Mouse (Mus musculus): ENCODE measurements around the gene Pabpc1l. TPM values are rescaled to one million over a fixed set of nuclear protein-coding genes. Genes with fewer than 3 reads are reported as not detected.

Gene Pabpc1l
- polyA plus RNA-seq, 1 experiment: 0.97 TPM

DNA sequence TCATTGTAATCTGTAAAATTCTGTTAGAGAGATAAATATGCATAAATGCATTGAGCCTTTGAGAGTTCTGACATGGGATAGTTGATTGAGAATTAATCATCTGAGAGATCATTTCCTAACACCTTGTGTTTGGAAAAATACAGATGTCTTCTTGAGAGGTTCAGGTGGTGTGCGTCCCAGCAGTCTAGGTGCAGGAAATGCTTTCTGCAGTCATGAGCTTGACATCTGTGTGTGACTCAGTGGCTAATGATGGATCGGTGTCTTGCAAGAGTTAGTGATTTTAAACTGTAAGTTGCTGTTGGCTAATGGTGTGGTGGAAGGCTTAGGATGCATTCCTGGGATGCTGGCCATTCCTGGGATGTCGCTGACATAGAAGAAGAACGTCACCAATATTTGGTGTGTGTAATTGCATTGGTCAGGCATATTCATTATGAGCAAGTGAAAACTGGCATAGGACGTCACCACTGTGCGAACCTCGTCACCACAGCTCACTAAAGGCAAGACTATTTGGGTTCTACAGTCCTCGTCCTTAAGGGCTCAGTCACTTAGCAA is 51.7 kb downstream of the Pabpc1l start:
- H3K27ac ChIP-seq (ENCODE audit: control insufficient read depth, insufficient read depth, low read length): peak overlapping the region; percentile 72
- no peak overlapping the region for H3K4me3 ChIP-seq (ENCODE audit: control insufficient read depth, insufficient read depth, low read length)
- 62% methylated on average over 8 of the region's 8 CpGs for WGBS
- H3K27me3 ChIP-seq (ENCODE audit: control insufficient read depth, insufficient read depth, low read length): no peaks in the 10 kb centered on the region
- peaks cover 20% of the 10 kb centered on the region for H3K36me3 ChIP-seq (ENCODE audit: control insufficient read depth, insufficient read depth, low read length)
- no peak for TF ChIP-seq CTCF (IDR thresholded peaks at IDR 0.05; ENCODE audit: borderline replicate concordance, control insufficient read depth, extremely low read depth, insufficient read depth, low read length, poor library complexity)
- no peak for TF ChIP-seq POLR2A (IDR thresholded peaks at IDR 0.05; ENCODE audit: control insufficient read depth, extremely low read depth, insufficient read depth, low read length, poor library complexity)
- peaks cover 25% of the 10 kb centered on the region for H3K4me1 ChIP-seq (replicated peaks; ENCODE audit: control insufficient read depth, insufficient read depth, low read length)
- DNase-seq: no peak

- DNase-seq: no peak
- peaks cover 29% of the 10 kb centered on the region for H3K36me3 ChIP-seq (ENCODE audit: control insufficient read depth, insufficient read depth, low read length)
- H3K4me3 ChIP-seq (ENCODE audit: control insufficient read depth, insufficient read depth, low read length): no peak overlapping the region
- TF ChIP-seq POLR2A (IDR thresholded peaks at IDR 0.05; ENCODE audit: control insufficient read depth, extremely low read depth, insufficient read depth, low read length, poor library complexity) (no peak), CTCF (IDR thresholded peaks at IDR 0.05; ENCODE audit: borderline replicate concordance, control insufficient read depth, extremely low read depth, insufficient read depth, low read length, poor library complexity) (no peak)
- 12% methylated on average over 5 of the region's 5 CpGs for WGBS
- H3K27me3 ChIP-seq (ENCODE audit: control insufficient read depth, insufficient read depth, low read length): no peaks in the 10 kb centered on the region
- peak overlapping the region; percentile 72; the same call in 1 of the 2 replicates for H3K27ac ChIP-seq (ENCODE audit: control insufficient read depth, insufficient read depth, low read length)
- peaks cover 33% of the 10 kb centered on the region for H3K4me1 ChIP-seq (replicated peaks; ENCODE audit: control insufficient read depth, insufficient read depth, low read length)
Observed at GRCm38 (mm10) chr2:164077875-164078274, 52.6 kb downstream of the Pabpc1l start.

- TF ChIP-seq POLR2A (IDR thresholded peaks at IDR 0.05; ENCODE audit: control insufficient read depth, extremely low read depth, insufficient read depth, low read length, poor library complexity) (no peak), CTCF (IDR thresholded peaks at IDR 0.05; ENCODE audit: borderline replicate concordance, control insufficient read depth, extremely low read depth, insufficient read depth, low read length, poor library complexity) (no peak)
- no peak overlapping the region for H3K4me3 ChIP-seq (ENCODE audit: control insufficient read depth, insufficient read depth, low read length)
- peak; percentile 78 for DNase-seq
- H3K4me1 ChIP-seq (replicated peaks; ENCODE audit: control insufficient read depth, insufficient read depth, low read length): peaks cover 40% of the 10 kb centered on the region
- H3K36me3 ChIP-seq (ENCODE audit: control insufficient read depth, insufficient read depth, low read length): peaks cover 37% of the 10 kb centered on the region
- 3% methylated on average over 6 of the region's 6 CpGs for WGBS
- no peaks in the 10 kb centered on the region for H3K27me3 ChIP-seq (ENCODE audit: control insufficient read depth, insufficient read depth, low read length)
- no peak overlapping the region; the same call in 1 of the 2 replicates for H3K27ac ChIP-seq (ENCODE audit: control insufficient read depth, insufficient read depth, low read length)
Observed at GRCm38 (mm10) chr2:164079488-164079887, 54.2 kb downstream of the Pabpc1l start.

DNA sequence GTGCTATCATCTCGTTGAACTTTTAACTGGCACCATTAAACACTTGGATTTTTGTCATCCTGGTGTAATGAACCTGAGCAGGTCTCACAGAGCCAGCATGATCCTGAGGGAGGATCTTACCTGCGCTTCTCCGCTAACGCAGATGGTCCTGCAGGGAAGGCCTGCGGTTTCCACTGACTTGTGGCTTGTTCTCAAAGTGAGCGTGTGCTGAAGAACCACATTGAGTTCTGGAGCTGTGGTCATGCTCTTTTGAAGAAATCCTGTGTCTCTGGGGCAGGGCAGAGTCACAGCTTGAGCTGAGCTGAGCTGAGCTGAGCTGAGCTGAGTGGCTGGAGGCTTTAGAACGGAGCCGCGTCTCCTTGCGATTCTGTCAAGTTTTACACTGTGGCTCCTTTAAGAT is 56.3 kb downstream of the Pabpc1l start:
- peaks cover 51% of the 10 kb centered on the region for H3K36me3 ChIP-seq (ENCODE audit: control insufficient read depth, insufficient read depth, low read length)
- TF ChIP-seq POLR2A (IDR thresholded peaks at IDR 0.05; ENCODE audit: control insufficient read depth, extremely low read depth, insufficient read depth, low read length, poor library complexity) (no peak), CTCF (IDR thresholded peaks at IDR 0.05; ENCODE audit: borderline replicate concordance, control insufficient read depth, extremely low read depth, insufficient read depth, low read length, poor library complexity) (no peak)
- peak; percentile 58 for DNase-seq

DNA sequence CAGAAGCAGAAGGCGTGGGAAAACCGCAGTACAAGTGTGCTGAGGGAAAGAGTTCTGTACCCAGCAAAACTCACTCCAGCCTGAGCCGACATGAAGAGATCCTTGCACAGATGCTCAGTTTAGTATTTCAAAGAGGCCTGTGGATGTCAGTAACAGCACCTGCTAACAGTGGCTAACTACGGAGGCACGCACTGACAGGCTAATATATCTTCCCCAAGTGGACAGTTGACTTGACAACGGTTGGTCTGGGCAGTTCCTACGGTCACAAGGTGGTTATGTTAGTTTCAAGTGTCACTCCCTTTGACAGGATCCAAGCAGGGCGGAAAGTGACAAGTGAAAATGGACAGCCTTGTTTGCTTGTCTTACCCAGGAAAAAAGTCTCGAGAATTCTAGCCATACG is 56.9 kb downstream of the Pabpc1l start:
- WGBS: 48% methylated on average over 10 of the region's 10 CpGs
- DNase-seq: no peak
- H3K27ac ChIP-seq (ENCODE audit: control insufficient read depth, insufficient read depth, low read length): peak overlapping the region; percentile 100
- peaks cover 46% of the 10 kb centered on the region for H3K4me1 ChIP-seq (replicated peaks; ENCODE audit: control insufficient read depth, insufficient read depth, low read length)
- no peak overlapping the region for H3K4me3 ChIP-seq (ENCODE audit: control insufficient read depth, insufficient read depth, low read length)
- H3K36me3 ChIP-seq (ENCODE audit: control insufficient read depth, insufficient read depth, low read length): peaks cover 57% of the 10 kb centered on the region
- TF ChIP-seq CTCF (IDR thresholded peaks at IDR 0.05; ENCODE audit: borderline replicate concordance, control insufficient read depth, extremely low read depth, insufficient read depth, low read length, poor library complexity): no peak
- no peaks in the 10 kb centered on the region for H3K27me3 ChIP-seq (ENCODE audit: control insufficient read depth, insufficient read depth, low read length)

More for the DNA sequence above, 56.3 kb downstream of the Pabpc1l start:
- Histone ChIP-seq H3K4me1 (replicated peaks; ENCODE audit: control insufficient read depth, insufficient read depth, low read length) (peaks cover 47% of the 10 kb centered on the region), H3K27me3 (ENCODE audit: control insufficient read depth, insufficient read depth, low read length) (no peaks in the 10 kb centered on the region), H3K27ac (ENCODE audit: control insufficient read depth, insufficient read depth, low read length) (peak overlapping the region; percentile 100), H3K4me3 (ENCODE audit: control insufficient read depth, insufficient read depth, low read length) (no peak overlapping the region)
- WGBS: 10% methylated on average over 10 of the region's 10 CpGs

DNA sequence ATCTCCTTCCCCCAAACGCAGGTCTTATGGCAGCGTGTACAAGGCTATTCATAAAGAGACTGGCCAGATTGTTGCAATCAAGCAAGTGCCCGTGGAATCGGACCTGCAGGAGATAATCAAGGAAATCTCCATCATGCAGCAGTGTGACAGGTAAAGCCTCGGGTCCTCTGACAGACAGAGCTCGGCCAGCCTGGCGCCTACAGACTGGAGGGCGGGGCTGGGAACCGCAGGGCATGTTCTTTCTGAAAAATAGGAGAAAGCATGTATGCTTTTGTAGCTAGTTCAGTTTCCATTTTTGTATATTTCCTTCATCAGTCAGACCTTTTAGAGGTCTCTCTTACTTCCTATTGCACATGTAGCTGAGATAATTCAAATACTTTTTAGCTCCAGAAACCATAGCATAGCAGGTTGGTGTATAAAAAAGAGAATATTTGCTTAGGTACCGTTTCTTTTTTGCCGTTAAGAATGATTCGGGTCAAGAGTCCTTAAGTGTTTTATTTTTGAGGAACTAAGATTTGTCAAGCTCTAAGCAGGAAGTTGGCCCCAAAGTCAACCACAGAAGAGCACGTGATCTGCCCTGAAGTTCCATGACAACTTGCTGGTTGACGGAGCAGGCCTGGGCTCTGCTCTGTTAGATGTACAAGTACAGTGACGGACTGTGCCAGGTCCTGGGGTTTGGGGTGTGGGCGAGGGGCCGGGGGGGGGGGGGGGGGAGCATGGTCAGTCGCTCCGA is 58.5 kb downstream of the Pabpc1l start:
- H3K36me3 ChIP-seq (ENCODE audit: control insufficient read depth, insufficient read depth, low read length): peaks cover 71% of the 10 kb centered on the region

More for the DNA sequence above, 58.5 kb downstream of the Pabpc1l start:
- H3K4me1 ChIP-seq (replicated peaks; ENCODE audit: control insufficient read depth, insufficient read depth, low read length): peaks cover 51% of the 10 kb centered on the region
- no peak for TF ChIP-seq CTCF (IDR thresholded peaks at IDR 0.05; ENCODE audit: borderline replicate concordance, control insufficient read depth, extremely low read depth, insufficient read depth, low read length, poor library complexity)
- no peak for TF ChIP-seq POLR2A (IDR thresholded peaks at IDR 0.05; ENCODE audit: control insufficient read depth, extremely low read depth, insufficient read depth, low read length, poor library complexity)
- H3K27me3 ChIP-seq (ENCODE audit: control insufficient read depth, insufficient read depth, low read length): no peaks in the 10 kb centered on the region
- peak overlapping the region; percentile 2; the same call in 1 of the 2 replicates for H3K4me3 ChIP-seq (ENCODE audit: control insufficient read depth, insufficient read depth, low read length)
- 5% methylated on average over 19 of the region's 19 CpGs for WGBS
- peak; percentile 83 for DNase-seq
- peak overlapping the region; percentile 100 for H3K27ac ChIP-seq (ENCODE audit: control insufficient read depth, insufficient read depth, low read length)

Data from thymus, adult 2 months (tissue).